Mouse (Mus musculus) lung, embryonic 15.5 days (tissue): ENCODE measurements around the gene Cyren. TPM values are rescaled to one million over a fixed set of nuclear protein-coding genes. Genes with fewer than 3 reads are reported as not detected.

ENCODE experiments used
- ATAC-seq: fragments of 200-750 bp; cut with Nextera tagmentation; 2 replicates; pipeline ENCODE4 v1.8.0; 2017; ENCODE audit warnings: moderate number of reproducible peaks, borderline replicate concordance; ENCODE audit not compliant: low FRiP score, low TSS enrichment; ENCODE audit errors: extremely low read depth
- H3K27ac ChIP-seq: fragments of 300-500 bp; sonication (generic); 2 replicates; pipeline ENCODE4 v1.5.1; 2015; ENCODE audit warnings: moderate library complexity, mild to moderate bottlenecking, inconsistent platforms
- H3K27me3 ChIP-seq: fragments of 300-500 bp; sonication (generic); 2 replicates; pipeline ENCODE4 v1.6.1; 2015; ENCODE audit warnings: inconsistent platforms
- H3K36me3 ChIP-seq: fragments of 300-500 bp; sonication (generic); 2 replicates; pipeline ENCODE4 v1.6.1; 2015; ENCODE audit warnings: inconsistent platforms
- H3K4me1 ChIP-seq: fragments of 300-500 bp; sonication (generic); 2 replicates; pipeline ENCODE4 v1.6.1; 2015; ENCODE audit warnings: inconsistent platforms
- H3K4me2 ChIP-seq: fragments of 300-500 bp; sonication (generic); 2 replicates; pipeline ENCODE4 v1.6.1; 2015; ENCODE audit warnings: inconsistent platforms, mild to moderate bottlenecking, moderate library complexity
- H3K4me3 ChIP-seq: fragments of 300-500 bp; sonication (generic); 2 replicates; pipeline ENCODE4 v1.5.1; 2015; ENCODE audit warnings: mild to moderate bottlenecking, inconsistent platforms
- H3K9ac ChIP-seq: fragments of 300-500 bp; sonication (generic); 2 replicates; pipeline ENCODE4 v1.6.1; 2015; ENCODE audit warnings: inconsistent platforms
- H3K9me3 ChIP-seq: fragments of 300-500 bp; sonication (generic); 2 replicates; pipeline ENCODE4 v1.6.1; 2016; ENCODE audit warnings: inconsistent platforms
- WGBS: fragments of 180-500 bp; shearing (Covaris S2); methylation state at CpG from one replicate; pipeline ENCODE4 v1.1.7; 2015; 5-methylcytosine and 5-hydroxymethylcytosine counted together
- polyA plus RNA-seq: library from polyadenylated mRNA; unstranded; fragments of >200 nt; fragmentation: Nextera tagmentation; extraction: Ambion mirVana; gene quantifications from 2 replicates; pipeline ENCODE4 v1.2.1, GENCODE M21; 2015

Gene Cyren
- polyA plus RNA-seq, 1 experiment from 2014 or later: 22.4 TPM

DNA sequence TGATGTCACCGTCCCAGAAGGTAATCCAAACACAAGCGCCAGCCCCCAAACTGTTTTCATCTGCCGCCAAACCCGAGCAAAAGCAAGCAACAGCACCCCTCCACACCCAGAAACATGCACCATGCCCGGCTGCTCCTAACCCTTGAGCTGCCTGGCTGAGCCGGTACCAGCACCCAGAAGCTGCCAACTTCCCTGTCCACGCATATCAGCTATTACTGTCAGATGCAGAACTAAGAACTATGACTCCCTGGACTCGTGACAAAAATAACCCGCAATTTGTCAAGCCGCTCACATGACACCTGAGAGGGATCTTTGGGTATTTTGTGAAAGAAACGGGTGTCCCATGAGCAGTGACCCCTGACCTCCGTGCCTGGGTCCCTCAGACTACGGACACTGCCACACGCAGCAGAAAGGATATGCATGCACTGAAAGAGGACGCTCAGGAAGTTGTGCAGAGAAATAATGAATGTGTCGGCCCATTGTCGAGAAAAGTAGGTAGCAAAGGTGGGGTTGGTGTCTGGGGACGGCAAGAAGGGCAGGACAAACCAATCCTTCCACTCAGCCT, 29.9 kb upstream of the Cyren start:
- H3K36me3 ChIP-seq: peaks cover 35% of the 10 kb centered on the region
- H3K4me3 ChIP-seq: no peak overlapping the region
- H3K27me3 ChIP-seq: no peaks in the 10 kb centered on the region
- H3K4me2 ChIP-seq: no peak overlapping the region
- 77% methylated on average over 18 of the region's 18 CpGs for WGBS
- H3K27ac ChIP-seq: 0 out of 2 replicates have a peak overlapping the region, but pooled peaks have one; percentile 2
- ATAC-seq: no peak
- no peaks in the 10 kb centered on the region for H3K9me3 ChIP-seq
- peaks cover 45% of the 10 kb centered on the region for H3K4me1 ChIP-seq
- no peak overlapping the region for H3K9ac ChIP-seq

DNA sequence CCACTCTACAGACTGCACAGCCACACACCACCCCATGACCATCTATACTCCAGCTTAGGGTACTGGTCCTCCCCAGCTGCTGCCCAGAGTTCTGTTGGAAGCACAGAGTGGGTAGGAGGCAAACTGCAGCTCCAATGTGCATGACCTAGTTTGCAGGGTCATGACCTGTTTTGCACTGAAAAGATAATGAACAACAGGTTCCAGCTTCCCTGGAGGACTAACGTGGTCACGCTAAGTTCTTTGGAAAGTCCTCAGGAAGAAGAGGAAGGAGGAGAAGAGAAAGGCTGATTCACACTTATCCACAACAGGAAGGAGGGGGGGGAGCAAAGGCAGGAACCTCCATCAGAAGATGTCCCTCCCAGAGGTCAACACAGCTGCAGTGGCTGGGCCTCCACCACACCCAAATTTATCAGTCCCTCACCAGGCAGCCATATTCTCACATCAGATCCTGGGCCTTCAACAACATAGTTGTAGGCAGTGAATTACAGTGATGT, 29.3 kb upstream of the Cyren start:
- Histone ChIP-seq H3K36me3 (peaks cover 35% of the 10 kb centered on the region), H3K27ac (0 out of 2 replicates have a peak overlapping the region, but pooled peaks have one; percentile 2), H3K4me3 (no peak overlapping the region), H3K9ac (no peak overlapping the region), H3K4me1 (peaks cover 47% of the 10 kb centered on the region), H3K27me3 (no peaks in the 10 kb centered on the region), H3K4me2 (no peak overlapping the region), H3K9me3 (no peaks in the 10 kb centered on the region)
- ATAC-seq: no peak
- WGBS: 51% methylated on average over 2 of the region's 2 CpGs

DNA sequence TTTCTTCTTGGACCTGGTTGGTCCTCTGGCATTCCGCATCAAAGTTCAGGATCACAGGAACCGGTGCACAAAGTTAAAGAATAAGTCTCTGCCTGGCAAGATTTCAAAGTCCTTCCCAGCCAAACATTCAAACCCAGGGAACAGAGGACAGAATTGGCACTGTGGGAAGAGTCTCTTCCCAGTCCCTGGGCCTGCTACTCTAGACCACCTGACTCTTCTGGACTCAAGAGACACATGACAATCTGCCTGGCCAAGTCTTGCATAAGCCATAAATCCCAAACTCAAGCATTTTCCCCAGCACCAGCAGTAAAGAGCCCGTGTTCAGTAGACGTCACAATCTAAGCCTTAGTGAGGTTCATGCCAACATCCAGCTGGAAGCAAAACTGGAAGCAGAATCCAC, 28.8 kb upstream of the Cyren start:
- Histone ChIP-seq H3K4me2 (no peak overlapping the region), H3K4me3 (no peak overlapping the region), H3K4me1 (peaks cover 52% of the 10 kb centered on the region), H3K27me3 (no peaks in the 10 kb centered on the region), H3K36me3 (peaks cover 37% of the 10 kb centered on the region), H3K9me3 (no peaks in the 10 kb centered on the region), H3K27ac (no peak overlapping the region), H3K9ac (no peak overlapping the region)
- WGBS: 81% methylated on average over 4 of the region's 4 CpGs
- no peak for ATAC-seq

DNA sequence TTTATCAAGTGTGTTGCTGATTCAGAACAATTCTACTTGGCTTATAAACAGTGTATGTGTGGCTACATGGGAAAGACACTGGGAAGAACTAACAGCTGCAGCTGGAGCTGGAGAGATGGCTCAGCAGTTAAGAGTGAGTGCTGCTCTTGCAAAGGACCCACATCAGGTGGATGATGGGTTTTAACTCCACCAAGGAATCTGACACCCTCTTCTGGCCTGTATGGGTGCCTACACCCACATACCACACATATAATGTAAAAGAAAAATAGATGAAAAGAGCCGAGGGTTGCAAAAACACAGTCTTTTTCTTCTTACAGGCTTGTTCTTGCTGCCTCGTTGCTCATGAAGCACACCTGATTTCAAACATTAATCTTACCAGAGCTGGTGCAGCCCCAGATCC, 28.3 kb upstream of the Cyren start:
- Histone ChIP-seq H3K9ac (no peak overlapping the region), H3K4me3 (no peak overlapping the region), H3K27me3 (no peaks in the 10 kb centered on the region), H3K4me2 (no peak overlapping the region), H3K9me3 (no peaks in the 10 kb centered on the region), H3K27ac (no peak overlapping the region), H3K36me3 (peaks cover 39% of the 10 kb centered on the region), H3K4me1 (peaks cover 56% of the 10 kb centered on the region)
- no peak for ATAC-seq
- 51% methylated on average over 2 of the region's 2 CpGs for WGBS

DNA sequence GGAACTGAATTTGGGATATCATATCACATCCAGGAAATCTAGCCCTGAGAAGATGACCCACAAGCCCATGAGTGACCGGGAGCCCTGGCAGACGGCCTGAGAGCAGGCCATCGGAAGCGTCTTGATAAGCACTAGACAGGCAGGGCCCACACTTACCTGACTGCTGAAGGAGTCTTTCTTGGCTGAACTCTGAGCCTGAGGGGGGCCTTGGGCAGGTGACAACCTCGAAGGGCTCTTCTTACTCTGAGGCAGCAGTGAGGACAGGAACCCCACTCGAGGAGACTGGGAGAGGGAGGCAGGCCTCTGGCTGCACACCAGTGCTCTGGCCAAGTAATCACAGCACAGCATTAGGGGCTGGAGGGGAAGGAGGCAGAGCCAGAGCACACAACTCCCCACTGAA, 26.5 kb upstream of the Cyren start:
- no peak overlapping the region for H3K9ac ChIP-seq
- no peak overlapping the region for H3K4me3 ChIP-seq
- H3K27me3 ChIP-seq: no peaks in the 10 kb centered on the region
- peak; percentile 13; the same call in 1 of the 2 replicates for ATAC-seq
- H3K9me3 ChIP-seq: no peaks in the 10 kb centered on the region
- peaks cover 55% of the 10 kb centered on the region for H3K36me3 ChIP-seq
- 53% methylated on average over 6 of the region's 6 CpGs for WGBS
- H3K4me1 ChIP-seq: peaks cover 48% of the 10 kb centered on the region
- H3K4me2 ChIP-seq: peak overlapping the region; percentile 29
- peak overlapping the region; percentile 87 for H3K27ac ChIP-seq

DNA sequence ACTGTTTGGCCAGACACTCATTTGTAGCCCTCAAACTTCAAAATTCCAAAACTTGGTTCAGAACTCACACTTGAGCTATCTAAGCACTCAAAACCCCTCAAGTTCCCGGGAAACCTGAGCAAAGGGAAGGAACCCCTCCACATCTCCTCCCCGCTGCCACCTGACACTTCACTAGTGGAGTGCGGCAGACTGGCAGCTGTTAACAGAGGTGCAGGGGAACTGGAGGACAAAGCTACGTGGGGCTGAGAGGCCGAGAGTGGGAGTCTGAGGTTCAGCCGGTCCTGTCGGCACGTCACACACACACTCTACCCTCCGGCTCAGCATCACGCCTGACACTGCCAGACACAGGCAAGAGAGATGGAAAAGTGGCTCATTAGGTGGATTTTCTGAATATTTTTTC, 26.0 kb upstream of the Cyren start:
- H3K27ac ChIP-seq: peak overlapping the region; percentile 87
- no peak overlapping the region for H3K9ac ChIP-seq
- peaks cover 46% of the 10 kb centered on the region for H3K4me1 ChIP-seq
- 44% methylated on average over 10 of the region's 10 CpGs for WGBS
- H3K27me3 ChIP-seq: no peaks in the 10 kb centered on the region
- peaks cover 58% of the 10 kb centered on the region for H3K36me3 ChIP-seq
- peak; percentile 82 for ATAC-seq
- no peaks in the 10 kb centered on the region for H3K9me3 ChIP-seq
- peak overlapping the region; percentile 29; the same call in 1 of the 2 replicates for H3K4me2 ChIP-seq
- no peak overlapping the region for H3K4me3 ChIP-seq

DNA sequence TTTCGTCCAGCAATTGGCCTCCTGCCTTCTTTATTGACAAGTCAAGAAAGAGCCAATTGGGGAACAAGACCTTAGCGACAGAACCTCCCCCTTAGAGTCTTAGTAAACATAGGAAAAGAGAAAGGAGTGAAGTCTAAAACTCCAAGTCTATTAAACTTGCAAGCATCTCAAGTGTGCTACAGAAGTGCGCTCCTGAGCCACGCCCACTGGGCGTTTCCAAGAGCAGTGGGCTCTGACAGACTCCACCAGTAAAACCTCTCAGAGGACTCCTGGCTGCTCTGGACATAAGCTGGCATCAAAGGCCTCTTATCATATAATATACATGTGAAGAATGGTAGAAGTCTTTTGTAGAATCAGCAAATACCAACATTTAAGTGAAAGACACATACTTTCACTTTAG, 25.6 kb upstream of the Cyren start:
- 62% methylated on average over 5 of the region's 5 CpGs for WGBS
- H3K4me2 ChIP-seq: peak overlapping the region; percentile 46; the same call in 1 of the 2 replicates
- peak; percentile 72 for ATAC-seq
- H3K27me3 ChIP-seq: no peaks in the 10 kb centered on the region
- H3K9ac ChIP-seq: no peak overlapping the region
- H3K4me1 ChIP-seq: peaks cover 46% of the 10 kb centered on the region
- H3K9me3 ChIP-seq: no peaks in the 10 kb centered on the region
- peaks cover 56% of the 10 kb centered on the region for H3K36me3 ChIP-seq
- H3K4me3 ChIP-seq: no peak overlapping the region
- H3K27ac ChIP-seq: peak overlapping the region; percentile 87

DNA sequence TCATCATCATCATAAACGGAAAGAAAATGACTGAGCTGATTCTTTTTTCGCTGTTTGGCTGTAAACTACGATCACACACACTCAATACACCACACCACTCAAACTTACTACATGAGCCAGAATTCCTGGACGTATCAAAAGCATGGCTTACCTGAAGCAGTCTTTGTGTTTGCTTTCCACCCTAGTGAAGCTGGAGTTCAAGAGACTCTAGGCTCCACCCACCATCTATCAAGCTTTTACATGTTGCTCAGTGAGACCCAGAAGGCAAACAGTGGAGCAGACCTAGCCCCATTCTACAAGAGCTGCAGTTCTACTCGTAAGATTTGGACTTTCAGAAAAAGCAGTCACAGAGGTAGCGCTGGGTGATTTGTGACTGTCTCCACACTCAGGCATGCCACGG, 24.7 kb upstream of the Cyren start:
- no peaks in the 10 kb centered on the region for H3K27me3 ChIP-seq
- peaks cover 58% of the 10 kb centered on the region for H3K36me3 ChIP-seq
- 60% methylated on average over 7 of the region's 7 CpGs for WGBS
- no peak overlapping the region for H3K9ac ChIP-seq
- no peak overlapping the region for H3K4me3 ChIP-seq
- H3K4me2 ChIP-seq: peak overlapping the region; percentile 46
- no peaks in the 10 kb centered on the region for H3K9me3 ChIP-seq
- H3K27ac ChIP-seq: peak overlapping the region; percentile 87
- peak; percentile 12 for ATAC-seq
- peaks cover 44% of the 10 kb centered on the region for H3K4me1 ChIP-seq

DNA sequence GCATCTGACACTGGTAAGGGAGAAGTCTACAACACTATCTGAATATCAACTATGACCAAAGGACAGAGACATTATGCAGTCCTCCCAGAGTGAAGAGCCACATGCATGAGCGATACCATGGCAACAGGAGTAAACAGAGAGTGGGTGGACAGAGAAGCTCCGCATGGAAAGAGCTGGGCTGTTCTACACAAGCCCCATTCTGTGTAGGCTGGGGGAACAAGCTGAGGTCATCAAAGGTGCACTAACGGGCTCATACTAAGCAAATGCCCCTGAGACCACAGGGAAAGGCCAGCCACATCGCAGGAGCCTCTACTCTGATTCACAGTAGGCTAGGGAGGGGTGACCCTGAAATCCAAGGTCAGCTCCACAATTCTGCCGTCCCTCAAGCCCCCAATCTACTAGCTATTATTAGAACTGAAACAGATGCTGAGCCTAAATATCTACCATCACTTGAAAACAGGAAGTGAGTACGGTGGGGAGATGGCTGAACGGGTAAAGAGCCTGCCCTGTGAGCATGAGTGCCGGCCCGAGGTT, 24.1 kb upstream of the Cyren start:
- no peak for ATAC-seq
- H3K9me3 ChIP-seq: no peaks in the 10 kb centered on the region
- H3K4me2 ChIP-seq: peak overlapping the region; percentile 46
- WGBS: 44% methylated on average over 9 of the region's 9 CpGs
- H3K27ac ChIP-seq: peak overlapping the region; percentile 87
- no peak overlapping the region for H3K4me3 ChIP-seq
- peaks cover 38% of the 10 kb centered on the region for H3K4me1 ChIP-seq
- no peak overlapping the region for H3K9ac ChIP-seq
- no peaks in the 10 kb centered on the region for H3K27me3 ChIP-seq
- peaks cover 57% of the 10 kb centered on the region for H3K36me3 ChIP-seq

DNA sequence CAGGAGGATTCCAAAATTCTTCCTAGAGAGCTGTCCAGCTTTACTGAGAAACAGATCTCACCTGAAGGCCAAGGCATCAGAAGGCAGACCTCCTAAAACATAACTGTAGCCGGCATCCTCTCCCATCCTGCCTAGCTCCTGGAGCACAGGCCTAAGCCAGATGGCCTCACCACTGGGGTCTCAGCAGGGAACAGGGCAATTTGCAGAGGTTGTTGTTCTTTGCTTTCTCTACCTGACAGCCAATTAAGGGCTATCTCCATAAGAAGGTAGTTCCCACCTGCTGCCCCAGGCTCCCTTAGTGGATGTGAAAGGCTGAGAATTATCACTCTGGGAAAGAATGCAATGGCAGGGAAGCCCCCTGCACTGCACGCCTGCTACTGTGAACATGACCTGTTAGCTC, 23.1 kb upstream of the Cyren start:
- 61% methylated on average over 2 of the region's 2 CpGs for WGBS
- no peak overlapping the region for H3K4me3 ChIP-seq
- no peak for ATAC-seq
- H3K9me3 ChIP-seq: no peaks in the 10 kb centered on the region
- H3K4me2 ChIP-seq: no peak overlapping the region
- peaks cover 60% of the 10 kb centered on the region for H3K36me3 ChIP-seq
- no peak overlapping the region for H3K9ac ChIP-seq
- H3K27me3 ChIP-seq: no peaks in the 10 kb centered on the region
- H3K27ac ChIP-seq: no peak overlapping the region
- H3K4me1 ChIP-seq: peaks cover 33% of the 10 kb centered on the region

DNA sequence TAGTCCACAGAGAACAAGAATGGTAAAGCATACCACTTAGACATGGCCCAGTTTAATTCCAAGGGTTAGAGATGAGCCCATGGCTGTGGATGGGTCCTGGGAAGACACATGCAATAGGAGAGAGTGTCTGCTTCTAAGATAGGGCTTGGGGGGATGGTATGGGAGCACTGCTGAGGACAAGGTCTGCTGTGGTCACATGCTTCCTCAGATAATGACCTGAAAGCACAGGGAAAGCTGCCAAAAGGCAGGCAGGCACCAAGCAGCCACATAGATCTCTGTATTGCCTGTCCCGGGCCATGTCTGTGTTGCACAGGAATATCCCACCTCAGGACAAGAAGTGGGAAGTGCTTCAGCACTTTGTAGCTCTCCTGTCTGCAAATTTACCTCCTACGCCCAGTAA, 21.3 kb upstream of the Cyren start:
- WGBS: 75% methylated on average over 2 of the region's 2 CpGs
- Histone ChIP-seq H3K4me2 (no peak overlapping the region), H3K4me1 (peaks cover 16% of the 10 kb centered on the region), H3K36me3 (peaks cover 66% of the 10 kb centered on the region), H3K9ac (no peak overlapping the region), H3K9me3 (no peaks in the 10 kb centered on the region), H3K27ac (no peak overlapping the region), H3K4me3 (no peak overlapping the region), H3K27me3 (no peaks in the 10 kb centered on the region)
- no peak for ATAC-seq

DNA sequence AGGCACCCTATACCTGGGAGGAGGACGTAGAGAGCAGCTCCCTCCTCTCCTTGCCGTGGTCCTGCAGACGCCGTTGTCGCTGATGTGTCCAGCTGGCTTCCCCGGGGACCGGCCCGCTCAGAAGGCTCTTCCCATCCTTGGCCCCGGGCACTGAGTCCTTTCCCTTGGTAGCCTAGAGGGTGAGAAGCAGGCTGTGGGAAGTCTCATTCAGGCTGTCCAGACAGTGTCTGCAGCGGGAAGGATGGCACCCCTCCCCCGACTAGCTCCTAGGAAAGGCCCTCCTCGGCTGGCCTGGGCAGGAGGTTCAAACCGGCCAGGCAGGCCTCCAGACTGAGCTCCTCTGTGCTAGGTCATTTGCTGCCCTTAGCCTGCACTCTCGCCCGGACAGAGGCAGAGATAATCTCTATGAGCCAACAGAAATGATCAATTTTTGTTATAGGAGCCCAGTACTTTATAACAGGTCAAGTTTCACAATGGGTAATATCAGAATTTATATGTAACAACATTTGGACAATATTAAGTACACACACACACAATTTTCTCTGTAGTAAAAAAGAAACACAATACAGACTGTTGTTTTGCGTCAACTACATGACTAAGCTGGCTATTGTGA, 18.4 kb upstream of the Cyren start:
- H3K9ac ChIP-seq: no peak overlapping the region
- H3K27ac ChIP-seq: no peak overlapping the region
- no peak for ATAC-seq
- no peak overlapping the region for H3K4me3 ChIP-seq
- H3K4me1 ChIP-seq: peaks cover 3% of the 10 kb centered on the region; the same call in 1 of the 2 replicates
- H3K36me3 ChIP-seq: peaks cover 84% of the 10 kb centered on the region
- 57% methylated on average over 16 of the region's 16 CpGs for WGBS
- no peaks in the 10 kb centered on the region for H3K27me3 ChIP-seq
- H3K9me3 ChIP-seq: no peaks in the 10 kb centered on the region
- H3K4me2 ChIP-seq: no peak overlapping the region
